Mouse (Mus musculus) lung, postnatal 0 days (tissue): Measurements from ENCODE around the gene Phlpp1.

Experiments
- CTCF ChIP-seq: IDR thresholded peaks from 2 replicates; pipeline ENCODE4 v1.5.1; 2016; ENCODE audit warnings: antibody characterized with exemption, mild to moderate bottlenecking
- EP300 ChIP-seq: IDR thresholded peaks from 2 replicates; pipeline ENCODE4 v1.6.1; 2016; ENCODE audit warnings: antibody characterized with exemption, mild to moderate bottlenecking, control low read depth

- TF ChIP-seq CTCF (no peak), EP300 (no peak)
Measured at GRCm38 (mm10) chr1:106314476-106314875, 142.9 kb downstream of the Phlpp1 start.
